11 mouse cellular contexts compared by ENCODE assay signal in the genomic region with DNA sequence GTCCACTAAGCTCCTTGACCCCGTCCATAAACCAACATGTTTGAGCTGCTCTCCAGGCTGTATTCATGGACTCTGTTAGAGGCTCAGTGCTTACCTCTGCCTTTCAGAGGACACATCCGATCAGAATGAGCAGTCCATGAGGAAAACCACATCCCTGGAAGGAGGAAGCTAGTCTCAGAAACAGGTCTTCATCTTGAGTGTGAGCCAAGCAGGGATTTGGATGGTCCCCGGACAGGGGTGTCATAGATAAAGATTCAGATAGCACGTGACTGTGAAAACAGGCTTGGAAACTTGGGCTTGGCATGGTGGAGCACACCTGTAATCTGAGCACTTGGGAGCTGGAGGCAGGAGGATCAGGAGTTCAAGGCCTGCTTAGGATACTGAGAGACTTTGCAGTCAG. TPM values are rescaled to one million over a fixed set of nuclear protein-coding genes. Genes with fewer than 3 reads are reported as not detected.
A peak's percentile ranks its signal among the peaks of the same experiment; 100 is the strongest.
DNase-seq lines count a peak whose midpoint lies in the region; ATAC-seq lines count a peak whose summit lies in the region.
"Had no signal": no experiment of that assay in that cellular context is flagged by ENCODE, and none has a peak within 500 bp of the region (broad histone marks: within the 10 kb centered on the region; RNA-seq: fewer than 3 reads in every experiment).

No protein-coding gene starts in this region.

- H3K9ac ChIP-seq in kidney, embryonic 15.5 days = peak overlapping the region; percentile 30; the same call in 1 of the 2 replicates
- H3K9ac ChIP-seq in embryonic facial prominence, embryonic 11.5 days (replicated peaks; ENCODE audit: low read length) = peak overlapping the region; percentile 18
- peak overlapping the region; percentile 60 for H3K9ac ChIP-seq in intestine, embryonic 16.5 days (ENCODE audit: low read depth, low read length)
- H3K9ac ChIP-seq in neural tube, embryonic 13.5 days = peak overlapping the region; percentile 14; the same call in 1 of the 2 replicates

- H3K4me1 ChIP-seq in kidney, embryonic 15.5 days = peaks cover 50% of the 10 kb centered on the region
- no peaks in the 10 kb centered on the region for H3K4me1 ChIP-seq in embryonic facial prominence, embryonic 11.5 days (ENCODE audit: control insufficient read depth, insufficient read depth, low read length)
- peaks cover 9% of the 10 kb centered on the region for H3K4me1 ChIP-seq in intestine, embryonic 16.5 days (ENCODE audit: control insufficient read depth, insufficient read depth, low read length)
- H3K4me1 ChIP-seq in neural tube, embryonic 13.5 days (replicated peaks) = peaks cover 28% of the 10 kb centered on the region

- H3K9me3 ChIP-seq in kidney, embryonic 15.5 days (replicated peaks) = no peaks in the 10 kb centered on the region
- H3K9me3 ChIP-seq in embryonic facial prominence, embryonic 11.5 days (replicated peaks; ENCODE audit: control insufficient read depth, low read length) = no peaks in the 10 kb centered on the region
- H3K9me3 ChIP-seq in intestine, embryonic 16.5 days (ENCODE audit: control insufficient read depth, low read length) = no peaks in the 10 kb centered on the region
- no peaks in the 10 kb centered on the region for H3K9me3 ChIP-seq in neural tube, embryonic 13.5 days

- H3K4me3 ChIP-seq in kidney, embryonic 15.5 days (replicated peaks) = peak overlapping the region; percentile 52
- H3K4me3 ChIP-seq in embryonic facial prominence, embryonic 11.5 days (ENCODE audit: low read depth, low read length) = peak overlapping the region; percentile 27
- peak overlapping the region; percentile 45 for H3K4me3 ChIP-seq in intestine, embryonic 16.5 days (ENCODE audit: low read length)
- peak overlapping the region; percentile 63 for H3K4me3 ChIP-seq in neural tube, embryonic 13.5 days

- H3K36me3 ChIP-seq in kidney, embryonic 15.5 days = no peaks in the 10 kb centered on the region
- H3K36me3 ChIP-seq in embryonic facial prominence, embryonic 11.5 days (replicated peaks; ENCODE audit: control insufficient read depth, insufficient read depth, low read depth, low read length) = no peaks in the 10 kb centered on the region
- no peaks in the 10 kb centered on the region for H3K36me3 ChIP-seq in intestine, embryonic 16.5 days (ENCODE audit: control insufficient read depth, insufficient read depth, low read length)
- no peaks in the 10 kb centered on the region for H3K36me3 ChIP-seq in neural tube, embryonic 13.5 days

- no peak for ATAC-seq in kidney, embryonic 15.5 days (replicated peaks; ENCODE audit: low FRiP score)
- ATAC-seq in embryonic facial prominence, embryonic 11.5 days (replicated peaks; ENCODE audit: insufficient number of reproducible peaks, low FRiP score, low TSS enrichment, low read depth) = no peak
- no peak for ATAC-seq in intestine, embryonic 16.5 days
- no peak for ATAC-seq in neural tube, embryonic 13.5 days (ENCODE audit: low read depth)
- ATAC-seq: activated CD4-positive, CD25-positive, alpha-beta regulatory T cell, adult 4 months had no signal

- H3K27ac ChIP-seq in kidney, embryonic 15.5 days = peak overlapping the region; percentile 55
- H3K27ac ChIP-seq in embryonic facial prominence, embryonic 11.5 days (replicated peaks; ENCODE audit: low read depth, low read length) = no peak overlapping the region
- H3K27ac ChIP-seq in intestine, embryonic 16.5 days (ENCODE audit: low read length) = no peak overlapping the region
- H3K27ac ChIP-seq in neural tube, embryonic 13.5 days (replicated peaks) = no peak overlapping the region

- no peaks in the 10 kb centered on the region for H3K27me3 ChIP-seq in kidney, embryonic 15.5 days
- H3K27me3 ChIP-seq in embryonic facial prominence, embryonic 11.5 days (ENCODE audit: control insufficient read depth, insufficient read depth, low read length) = no peaks in the 10 kb centered on the region
- H3K27me3 ChIP-seq in intestine, embryonic 16.5 days (replicated peaks; ENCODE audit: control insufficient read depth, insufficient read depth, low read length) = no peaks in the 10 kb centered on the region
- H3K27me3 ChIP-seq in neural tube, embryonic 13.5 days = no peaks in the 10 kb centered on the region

- peak overlapping the region; percentile 83 for H3K4me2 ChIP-seq in kidney, embryonic 15.5 days
- H3K4me2 ChIP-seq in embryonic facial prominence, embryonic 11.5 days (ENCODE audit: low read depth, low read length) = peak overlapping the region; percentile 35
- H3K4me2 ChIP-seq in intestine, embryonic 16.5 days (ENCODE audit: low read depth, low read length) = peak overlapping the region; percentile 55
- peak overlapping the region; percentile 91 for H3K4me2 ChIP-seq in neural tube, embryonic 13.5 days

- DNase-seq in kidney, adult 9 months = no peak
- DNase-seq in embryonic facial prominence, embryonic 11.5 days (ENCODE audit: low spot score) = no peak
- DNase-seq in layer of hippocampus, postnatal 10 days (ENCODE audit: low spot score in 2 of 2) = no peak
- no peak for DNase-seq in adrenal gland, postnatal 14 days
- no peak for DNase-seq in cerebellum, adult 11 months
- DNase-seq: heart, adult 11 months; right cerebral cortex, postnatal 4 days had no signal

- 38% methylated on average over 4 of the region's 4 CpGs for WGBS in kidney, embryonic 15.5 days
- 56% methylated on average over 4 of the region's 4 CpGs for WGBS in embryonic facial prominence, embryonic 11.5 days
- 36% methylated on average over 4 of the region's 4 CpGs for WGBS in intestine, embryonic 16.5 days
- 51% methylated on average over 4 of the region's 4 CpGs for WGBS in neural tube, embryonic 13.5 days

RNA-seq across cellular contexts. Expression of a gene that starts 9.7 kb away (rescaled TPM):
- polyA plus RNA-seq in kidney, embryonic 15.5 days (2015; fragmentation: Nextera tagmentation; extraction: Ambion mirVana) = 15.9 and 17.6 TPM in 2 replicates
- polyA plus RNA-seq in embryonic facial prominence, embryonic 11.5 days (2014; fragmentation: Nextera tagmentation; extraction: Ambion mirVana) = 18.7 and 21.2 TPM in 2 replicates
- polyA plus RNA-seq in intestine, embryonic 16.5 days (2015; fragmentation: Nextera tagmentation; extraction: Ambion mirVana) = 10.6 and 12.4 TPM in 2 replicates
- 21.7 and 24.1 TPM in 2 replicates for polyA plus RNA-seq in neural tube, embryonic 13.5 days (2015; fragmentation: Nextera tagmentation; extraction: Ambion mirVana)
- 10 to 100 TPM; 54.2 to 58.4 TPM for total RNA-seq in layer of hippocampus, postnatal 10 days (2021)
- total RNA-seq in adrenal gland, postnatal 14 days (2021) = 42.8 and 48.0 TPM in 2 replicates

RNA-seq across cellular contexts. Expression of a gene that starts 31.5 kb away (rescaled TPM):
- 11.0 and 12.3 TPM in 2 replicates for polyA plus RNA-seq in kidney, embryonic 15.5 days (2015; fragmentation: Nextera tagmentation; extraction: Ambion mirVana)
- 13.2 and 19.2 TPM in 2 replicates for polyA plus RNA-seq in embryonic facial prominence, embryonic 11.5 days (2014; fragmentation: Nextera tagmentation; extraction: Ambion mirVana)
- 8.1 and 9.5 TPM in 2 replicates for polyA plus RNA-seq in intestine, embryonic 16.5 days (2015; fragmentation: Nextera tagmentation; extraction: Ambion mirVana)
- 37.1 and 39.1 TPM in 2 replicates for polyA plus RNA-seq in neural tube, embryonic 13.5 days (2015; fragmentation: Nextera tagmentation; extraction: Ambion mirVana)
- total RNA-seq in layer of hippocampus, postnatal 10 days (2021) = 10 to 100 TPM; 27.1 to 27.2 TPM
- 10.0 and 11.8 TPM in 2 replicates for total RNA-seq in adrenal gland, postnatal 14 days (2021)

RNA-seq across cellular contexts. Expression of a gene that starts 51.6 kb away (rescaled TPM):
- polyA plus RNA-seq in kidney, embryonic 15.5 days (2015; fragmentation: Nextera tagmentation; extraction: Ambion mirVana) = 3.9 and 4.6 TPM in 2 replicates
- polyA plus RNA-seq in embryonic facial prominence, embryonic 11.5 days (2014; fragmentation: Nextera tagmentation; extraction: Ambion mirVana) = 3.6 and 4.1 TPM in 2 replicates
- 2.8 and 3.5 TPM in 2 replicates for polyA plus RNA-seq in intestine, embryonic 16.5 days (2015; fragmentation: Nextera tagmentation; extraction: Ambion mirVana)
- 3.0 and 4.6 TPM in 2 replicates for polyA plus RNA-seq in neural tube, embryonic 13.5 days (2015; fragmentation: Nextera tagmentation; extraction: Ambion mirVana)
- 1 to 10 TPM; 4.0 to 4.8 TPM for total RNA-seq in layer of hippocampus, postnatal 10 days (2021)
- 12.0 and 18.0 TPM in 2 replicates for total RNA-seq in adrenal gland, postnatal 14 days (2021)

Comparison
In these comparisons a context has a peak if more than half of its experiments do, and no peak if none do; other contexts are left out.
1. H3K4me2 ChIP-seq: peak in every context shown above with its lines; median percentile 91 in neural tube, embryonic 13.5 days; 83 in kidney, embryonic 15.5 days; 55 in intestine, embryonic 16.5 days; 35 in embryonic facial prominence, embryonic 11.5 days.